Mouse (Mus musculus): Measurements from ENCODE around the gene Cfap97d2. TPM values are rescaled to one million over a fixed set of nuclear protein-coding genes. Genes with fewer than 3 reads are reported as not detected.

The Cfap97d2 gene
- not detected for polyA plus RNA-seq (2014; fragmentation: Illumina TruSeq; extraction: RNeasy Lipid Tissue Mini Kit (QIAGEN cat#74804); ENCODE audit: low read depth, low replicate concordance)

GRCm38 (mm10) chr8:13705668-13706067, at the start of gene Cfap97d2:
Cfap97d2 (plus strand) TSS chr8:13705889.

GRCm38 (mm10) chr8:13677413-13677883, 28.2 kb upstream of the Cfap97d2 start, which contains the start of gene Rasa3:
Rasa3 (minus strand) TSS chr8:13677603.

GRCm38 (mm10) chr8:13756982-13757804, 51.5 kb downstream of the Cfap97d2 start, which contains the start of gene Cdc16:
Cdc16 (plus strand) TSS chr8:13757676.

GRCm38 (mm10) chr8:13785250-13785763, 79.6 kb downstream of the Cfap97d2 start, which contains the start of gene Upf3a:
Upf3a (plus strand) TSS chr8:13785615.

Other genes with a start within 250 kb of the Cfap97d2 start
- gene Gas6, start 211.4 kb upstream of the Cfap97d2 start, polyA plus RNA-seq (2014; fragmentation: Illumina TruSeq; extraction: RNeasy Lipid Tissue Mini Kit (QIAGEN cat#74804); ENCODE audit: low read depth, low replicate concordance), result 130 TPM
- gene 1700029H14Rik, start 143.4 kb upstream of the Cfap97d2 start, polyA plus RNA-seq (2014; fragmentation: Illumina TruSeq; extraction: RNeasy Lipid Tissue Mini Kit (QIAGEN cat#74804); ENCODE audit: low read depth, low replicate concordance), result not detected
- gene Rasa3, start 28.3 kb upstream of the Cfap97d2 start, polyA plus RNA-seq (2014; fragmentation: Illumina TruSeq; extraction: RNeasy Lipid Tissue Mini Kit (QIAGEN cat#74804); ENCODE audit: low read depth, low replicate concordance), result 14.3 TPM
- gene Cdc16, start 51.8 kb downstream of the Cfap97d2 start, polyA plus RNA-seq (2014; fragmentation: Illumina TruSeq; extraction: RNeasy Lipid Tissue Mini Kit (QIAGEN cat#74804); ENCODE audit: low read depth, low replicate concordance), result 34.0 TPM
- 12.5 TPM for gene Upf3a, start 79.7 kb downstream of the Cfap97d2 start, polyA plus RNA-seq (2014; fragmentation: Illumina TruSeq; extraction: RNeasy Lipid Tissue Mini Kit (QIAGEN cat#74804); ENCODE audit: low read depth, low replicate concordance)
- not detected for gene AF366264, start 132.5 kb downstream of the Cfap97d2 start, polyA plus RNA-seq (2014; fragmentation: Illumina TruSeq; extraction: RNeasy Lipid Tissue Mini Kit (QIAGEN cat#74804); ENCODE audit: low read depth, low replicate concordance)
- gene Champ1, start 163.8 kb downstream of the Cfap97d2 start, polyA plus RNA-seq (2014; fragmentation: Illumina TruSeq; extraction: RNeasy Lipid Tissue Mini Kit (QIAGEN cat#74804); ENCODE audit: low read depth, low replicate concordance), result 6.9 TPM
- 29.7 TPM for gene Coprs, start 184.4 kb downstream of the Cfap97d2 start, polyA plus RNA-seq (2014; fragmentation: Illumina TruSeq; extraction: RNeasy Lipid Tissue Mini Kit (QIAGEN cat#74804); ENCODE audit: low read depth, low replicate concordance)

All from heart, adult 10 weeks (tissue).